Mouse (Mus musculus) neural tube, embryonic 14.5 days (tissue): Measurements from ENCODE around the gene Srcin1. TPM values are rescaled to one million over a fixed set of nuclear protein-coding genes. Genes with fewer than 3 reads are reported as not detected.

Source experiments
- ATAC-seq: fragments of 200-750 bp; cut with Nextera tagmentation; 2 replicates; pipeline ENCODE4 v1.8.0; 2017; ENCODE audit warnings: low read depth, mild to moderate bottlenecking, moderate TSS enrichment, moderate library complexity
- H3K27ac ChIP-seq: fragments of 300-500 bp; sonication (generic); 2 replicates; pipeline ENCODE4 v1.5.1; 2014; ENCODE audit warnings: low read depth, mild to moderate bottlenecking, control low read depth, low read length, moderate library complexity, mixed read lengths
- H3K27me3 ChIP-seq: fragments of 300-500 bp; sonication (generic); 2 replicates; pipeline ENCODE4 v1.6.1; 2014; ENCODE audit warnings: low read length; ENCODE audit not compliant: control insufficient read depth, insufficient read depth
- H3K36me3 ChIP-seq: fragments of 300-500 bp; sonication (generic); 2 replicates; pipeline ENCODE4 v1.6.1; 2014; ENCODE audit warnings: low read length, mixed read lengths; ENCODE audit not compliant: control insufficient read depth, insufficient read depth
- H3K4me1 ChIP-seq: fragments of 300-500 bp; sonication (generic); 2 replicates; pipeline ENCODE4 v1.6.1; 2014; ENCODE audit warnings: low read length; ENCODE audit not compliant: control insufficient read depth, insufficient read depth
- H3K4me2 ChIP-seq: fragments of 300-500 bp; sonication (generic); 2 replicates; pipeline ENCODE4 v1.6.1; 2014; ENCODE audit warnings: mild to moderate bottlenecking, low read depth, low read length, control low read depth
- H3K4me3 ChIP-seq: fragments of 300-500 bp; sonication (generic); 2 replicates; pipeline ENCODE4 v1.5.1; 2014; ENCODE audit warnings: low read depth, low read length, control low read depth, mixed read lengths
- H3K9ac ChIP-seq: fragments of 300-500 bp; sonication (generic); replicated peaks from 2 replicates; pipeline ENCODE4 v1.6.1; 2014; ENCODE audit warnings: low read depth, mild to moderate bottlenecking, control low read depth, low read length, mixed read lengths
- H3K9me3 ChIP-seq: fragments of 300-500 bp; sonication (generic); 2 replicates; pipeline ENCODE4 v1.6.1; 2016; ENCODE audit warnings: low read length; ENCODE audit not compliant: control insufficient read depth
- WGBS: fragments of 180-500 bp; shearing (Covaris S2); extraction: QIAGEN DNeasy Blood & Tissue Kit; methylation state at CpG from one replicate; pipeline ENCODE4 v1.1.7; 2014; 5-methylcytosine and 5-hydroxymethylcytosine counted together
- polyA plus RNA-seq: library from polyadenylated mRNA; unstranded; fragments of >200 nt; fragmentation: Nextera tagmentation; extraction: Ambion mirVana; gene quantifications from 2 replicates; pipeline ENCODE4 v1.2.1, GENCODE M21; 2014

The Srcin1 gene
- polyA plus RNA-seq, 1 experiment from 2014 or later: 8.1 TPM

DNA sequence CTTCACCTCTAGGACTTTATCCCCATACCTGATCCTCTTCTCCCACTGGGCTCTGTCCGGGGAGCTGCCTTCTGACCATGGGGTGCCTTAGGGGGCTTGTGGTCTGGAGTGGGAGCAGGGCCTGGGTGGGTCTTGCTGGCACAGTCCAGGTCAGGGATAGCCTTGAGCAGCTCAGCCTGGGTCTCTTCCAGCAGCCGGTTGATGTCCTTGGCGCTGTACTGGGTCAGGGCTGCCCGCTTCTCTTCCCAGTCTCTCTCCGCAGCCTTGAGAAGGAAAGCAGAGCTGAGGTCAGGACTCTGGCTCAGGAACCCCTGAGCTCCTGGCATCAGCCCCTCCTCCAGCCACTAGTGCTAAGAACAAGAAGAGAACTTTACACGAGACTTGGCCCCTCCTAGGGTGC lies 50.7 kb downstream of the Srcin1 start:
- WGBS: 90% methylated on average over 6 of the region's 6 CpGs
- H3K9ac ChIP-seq: no peak overlapping the region
- no peak overlapping the region for H3K4me2 ChIP-seq
- H3K9me3 ChIP-seq: no peaks in the 10 kb centered on the region
- H3K27ac ChIP-seq: no peak overlapping the region
- no peak; the same call in 1 of the 2 replicates for ATAC-seq
- no peaks in the 10 kb centered on the region for H3K27me3 ChIP-seq
- no peaks in the 10 kb centered on the region for H3K4me1 ChIP-seq
- peaks cover 21% of the 10 kb centered on the region for H3K36me3 ChIP-seq
- no peak overlapping the region for H3K4me3 ChIP-seq

DNA sequence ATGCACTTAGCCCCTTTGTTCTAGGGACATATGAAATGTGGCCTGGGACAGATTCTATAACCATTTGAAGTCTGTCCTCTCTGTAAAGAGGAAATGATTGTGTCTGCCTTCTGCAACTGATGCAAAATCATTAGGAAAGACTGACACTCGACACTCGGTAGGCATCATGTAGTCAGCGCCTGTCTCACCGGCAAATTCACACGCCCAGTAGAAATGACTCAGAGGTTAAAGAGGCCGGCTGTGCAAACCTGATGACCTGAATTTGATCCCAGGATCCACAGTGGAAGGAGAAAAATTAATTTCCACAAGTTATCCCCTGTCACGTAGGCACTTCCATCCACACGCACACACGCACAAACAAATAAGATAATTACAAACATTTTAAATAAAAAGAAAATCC lies 51.7 kb downstream of the Srcin1 start:
- Histone ChIP-seq H3K9me3 (no peaks in the 10 kb centered on the region), H3K4me1 (no peaks in the 10 kb centered on the region), H3K4me2 (no peak overlapping the region), H3K9ac (no peak overlapping the region), H3K4me3 (no peak overlapping the region), H3K27ac (no peak overlapping the region), H3K36me3 (peaks cover 25% of the 10 kb centered on the region), H3K27me3 (no peaks in the 10 kb centered on the region)
- WGBS: 54% methylated on average over 9 of the region's 9 CpGs
- ATAC-seq: no peak

DNA sequence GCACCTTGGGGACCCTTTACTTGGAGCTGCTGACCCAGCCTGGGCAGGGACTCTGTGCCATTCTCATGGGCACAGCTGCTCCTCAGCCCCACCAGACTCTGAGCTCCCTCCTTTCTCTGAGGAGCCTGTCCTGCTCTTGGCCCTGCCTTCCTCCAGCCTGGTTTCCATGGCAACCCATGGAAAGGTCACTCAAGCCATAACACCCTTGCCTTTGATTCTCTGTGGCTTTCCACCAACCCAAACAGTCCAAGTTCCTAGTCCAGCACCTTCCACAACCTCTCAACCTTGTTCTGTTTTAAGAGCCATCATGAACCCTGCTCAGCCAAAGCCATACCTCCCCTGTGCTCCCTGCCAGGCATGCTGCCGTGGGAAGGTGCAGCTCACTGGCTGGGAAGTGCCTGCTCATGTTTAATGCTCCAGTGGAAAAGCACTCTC lies 52.1 kb downstream of the Srcin1 start:
- WGBS: 4% methylated on average over 1 of the region's 1 CpGs
- peaks cover 30% of the 10 kb centered on the region for H3K36me3 ChIP-seq
- peak; percentile 51; the same call in 1 of the 2 replicates for ATAC-seq

DNA sequence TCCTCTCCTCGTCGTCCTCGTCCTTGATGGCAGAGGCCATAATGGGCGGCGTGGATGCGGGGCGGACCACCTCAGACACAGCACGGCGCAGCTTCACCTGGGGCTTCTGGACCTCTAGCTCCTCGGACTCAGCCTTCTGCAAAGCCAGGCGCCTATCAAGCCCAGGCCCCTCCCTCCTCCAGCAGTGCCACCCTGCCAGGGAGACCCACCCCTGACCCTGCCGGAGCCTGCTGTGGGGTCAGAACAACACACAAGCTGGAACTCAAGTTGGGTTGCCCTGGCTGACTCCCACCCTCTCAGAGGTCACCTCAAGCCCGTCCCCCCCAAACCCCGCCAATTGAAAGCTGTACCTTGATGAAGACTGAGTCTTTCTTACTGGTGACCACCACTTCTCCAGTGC lies 52.9 kb downstream of the Srcin1 start:
- H3K9me3 ChIP-seq: no peaks in the 10 kb centered on the region
- H3K4me1 ChIP-seq: no peaks in the 10 kb centered on the region
- no peak overlapping the region for H3K9ac ChIP-seq
- WGBS: 87% methylated on average over 14 of the region's 14 CpGs
- ATAC-seq: no peak
- no peak overlapping the region for H3K27ac ChIP-seq
- no peak overlapping the region for H3K4me3 ChIP-seq
- no peak overlapping the region for H3K4me2 ChIP-seq
- H3K36me3 ChIP-seq: peaks cover 37% of the 10 kb centered on the region
- H3K27me3 ChIP-seq: no peaks in the 10 kb centered on the region

More for the DNA sequence above, 52.1 kb downstream of the Srcin1 start:
- Histone ChIP-seq H3K4me2 (no peak overlapping the region), H3K4me1 (no peaks in the 10 kb centered on the region), H3K27ac (no peak overlapping the region), H3K9me3 (no peaks in the 10 kb centered on the region), H3K4me3 (no peak overlapping the region), H3K27me3 (no peaks in the 10 kb centered on the region), H3K9ac (no peak overlapping the region)

DNA sequence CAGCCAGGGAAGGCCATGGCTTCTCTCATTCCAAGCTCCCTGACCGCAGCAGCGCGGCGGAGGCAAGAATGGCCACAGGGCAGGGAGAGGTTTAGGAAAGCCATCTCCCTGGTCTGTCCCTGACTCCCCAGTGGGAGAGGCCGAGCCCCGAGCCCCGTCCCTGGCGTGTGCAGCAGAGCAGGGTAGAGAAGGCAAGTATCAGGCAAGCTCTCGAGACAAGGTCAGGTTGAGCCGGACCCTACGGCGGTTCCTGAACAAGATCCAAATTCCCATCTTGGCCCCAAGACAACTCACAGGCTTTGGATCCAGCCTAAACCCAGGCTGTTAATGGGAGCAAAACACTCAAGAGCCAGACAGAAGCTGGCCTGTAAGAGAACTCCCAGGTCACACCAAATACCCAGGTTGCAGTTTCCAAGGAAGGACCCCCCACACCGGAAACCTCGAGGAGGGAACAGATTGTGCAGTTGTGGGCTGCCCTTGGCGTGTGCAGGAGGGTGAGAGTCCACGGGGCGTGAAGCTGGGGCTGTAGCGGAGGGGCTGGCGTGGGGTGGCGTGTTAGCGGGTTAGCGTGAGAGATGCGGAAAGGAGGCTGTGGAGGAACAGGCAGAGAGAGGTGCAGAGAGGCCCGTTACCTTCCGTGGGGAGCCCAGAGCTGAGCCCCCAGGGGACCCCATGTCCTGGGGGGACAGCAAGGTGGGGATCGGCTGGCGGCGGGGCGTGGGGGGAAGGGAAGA lies 54.1 kb downstream of the Srcin1 start:
- 86% methylated on average over 29 of the region's 29 CpGs for WGBS
- Histone ChIP-seq H3K27ac (no peak overlapping the region), H3K9ac (no peak overlapping the region), H3K4me1 (no peaks in the 10 kb centered on the region), H3K9me3 (no peaks in the 10 kb centered on the region), H3K27me3 (no peaks in the 10 kb centered on the region), H3K36me3 (peaks cover 41% of the 10 kb centered on the region), H3K4me2 (no peak overlapping the region), H3K4me3 (no peak overlapping the region)
- no peak for ATAC-seq

DNA sequence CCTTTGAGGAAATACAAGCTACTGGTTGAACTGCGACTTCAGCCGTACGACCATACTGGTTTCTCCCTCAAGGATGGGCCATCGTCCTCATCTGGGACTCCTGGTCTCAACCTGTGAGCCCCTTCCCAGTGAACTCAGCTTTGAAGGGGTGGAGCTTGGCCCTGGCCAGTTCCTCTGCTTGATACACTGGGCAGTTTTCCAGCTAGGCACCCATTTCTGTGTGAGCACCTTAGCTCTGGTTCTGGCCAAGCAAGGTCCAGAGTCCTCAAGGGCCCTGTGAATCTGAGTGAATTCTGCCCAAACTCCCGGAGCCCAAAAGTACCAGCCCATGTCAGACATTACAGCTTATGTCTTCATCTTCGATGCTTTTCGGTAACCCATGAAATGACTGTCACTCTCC lies 55.4 kb downstream of the Srcin1 start:
- Histone ChIP-seq H3K9ac (no peak overlapping the region), H3K27me3 (no peaks in the 10 kb centered on the region), H3K4me2 (no peak overlapping the region), H3K9me3 (no peaks in the 10 kb centered on the region), H3K4me3 (no peak overlapping the region), H3K4me1 (no peaks in the 10 kb centered on the region), H3K27ac (no peak overlapping the region), H3K36me3 (peaks cover 45% of the 10 kb centered on the region)
- ATAC-seq: no peak
- WGBS: 93% methylated on average over 7 of the region's 7 CpGs

DNA sequence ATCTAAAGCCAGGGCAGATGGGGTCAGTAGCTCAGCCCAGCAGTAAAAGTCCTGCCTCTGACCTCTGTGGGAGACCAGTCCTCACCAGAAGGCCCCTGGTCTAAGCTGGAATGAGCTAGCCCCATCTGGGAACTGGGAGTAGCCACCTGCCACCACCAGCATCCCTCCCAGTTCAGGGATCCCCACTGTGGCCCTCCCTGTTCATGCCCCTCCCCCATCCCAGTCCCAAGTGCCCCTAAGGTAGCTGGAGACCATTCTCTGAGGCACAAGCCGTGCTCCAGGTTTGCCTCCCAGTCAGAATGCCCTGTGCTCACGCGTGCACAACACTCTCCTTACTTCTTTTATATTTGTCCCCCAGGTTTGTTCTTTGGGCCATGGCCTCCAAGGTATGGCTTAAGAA lies 62.9 kb downstream of the Srcin1 start:
- 79% methylated on average over 3 of the region's 3 CpGs for WGBS
- Histone ChIP-seq H3K9me3 (no peaks in the 10 kb centered on the region), H3K36me3 (peaks cover 12% of the 10 kb centered on the region), H3K27me3 (no peaks in the 10 kb centered on the region), H3K4me3 (no peak overlapping the region), H3K4me2 (no peak overlapping the region), H3K4me1 (peaks cover 5% of the 10 kb centered on the region; the same call in 1 of the 2 replicates), H3K9ac (no peak overlapping the region), H3K27ac (no peak overlapping the region)
- ATAC-seq: no peak

DNA sequence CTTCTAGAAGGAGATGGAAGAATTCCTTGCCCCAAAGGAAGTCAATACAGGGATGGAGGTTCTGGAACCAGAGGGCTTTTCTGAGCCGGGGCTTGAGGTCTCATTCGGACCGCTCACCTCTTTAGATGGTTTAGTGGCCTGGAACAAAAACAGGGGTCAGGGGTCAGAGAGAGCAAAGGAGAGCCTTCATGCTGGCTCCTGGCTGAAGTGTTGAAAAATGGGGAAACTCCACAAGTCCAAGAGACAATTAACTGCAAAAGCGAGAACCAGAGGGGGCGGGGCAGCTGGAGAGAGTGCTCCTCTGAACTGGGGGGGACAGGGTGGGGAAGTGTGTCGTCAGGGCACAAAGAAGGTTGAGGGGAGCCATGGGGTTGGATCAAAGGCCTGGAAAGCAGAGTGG lies 63.5 kb downstream of the Srcin1 start:
- no peak overlapping the region for H3K4me2 ChIP-seq
- WGBS: 24% methylated on average over 6 of the region's 6 CpGs
- peaks cover 9% of the 10 kb centered on the region; the same call in 1 of the 2 replicates for H3K36me3 ChIP-seq

DNA sequence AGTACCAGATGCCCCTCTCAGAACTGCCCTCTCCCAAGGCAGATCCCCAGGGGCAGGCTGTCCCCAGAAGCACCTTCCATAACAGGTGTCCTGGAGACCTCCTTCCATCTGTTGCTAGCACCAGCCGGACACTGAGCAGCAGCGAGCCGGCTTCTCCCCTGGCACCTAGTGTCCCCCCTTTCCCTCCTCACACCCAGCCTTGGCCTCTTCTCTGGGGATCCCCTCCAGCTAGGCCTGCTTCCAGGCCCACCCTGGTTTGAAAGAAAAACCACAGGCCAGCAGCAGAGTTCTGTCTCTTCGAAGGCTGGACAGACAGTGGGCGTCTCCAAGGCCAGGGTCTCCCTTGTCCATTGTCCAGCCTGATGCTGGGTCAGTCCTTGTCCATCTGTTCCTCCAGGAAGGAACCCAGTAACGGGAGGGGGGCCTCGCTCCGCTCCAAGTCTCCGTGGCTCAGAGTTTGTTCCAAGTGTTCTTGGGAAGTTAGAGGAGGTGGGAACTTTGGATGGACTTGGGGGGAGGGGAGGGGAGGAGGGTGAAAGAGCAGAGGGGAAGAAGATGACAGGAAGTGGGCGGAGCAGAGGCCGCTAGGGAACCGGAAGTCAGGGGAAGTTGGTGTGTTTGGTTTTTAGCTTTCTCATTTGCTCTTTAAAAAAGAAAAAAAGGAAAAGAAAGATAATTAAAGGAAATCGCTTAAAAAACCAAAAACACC lies 64.2 kb downstream of the Srcin1 start:
- no peak for ATAC-seq
- 56% methylated on average over 13 of the region's 13 CpGs for WGBS
- H3K27me3 ChIP-seq: no peaks in the 10 kb centered on the region
- no peak overlapping the region for H3K4me2 ChIP-seq
- peaks cover 9% of the 10 kb centered on the region; the same call in 1 of the 2 replicates for H3K36me3 ChIP-seq
- H3K9ac ChIP-seq: no peak overlapping the region
- no peaks in the 10 kb centered on the region for H3K9me3 ChIP-seq
- no peak overlapping the region for H3K4me3 ChIP-seq
- peaks cover 5% of the 10 kb centered on the region; the same call in 1 of the 2 replicates for H3K4me1 ChIP-seq
- H3K27ac ChIP-seq: no peak overlapping the region

More for the DNA sequence above, 63.5 kb downstream of the Srcin1 start:
- no peaks in the 10 kb centered on the region for H3K27me3 ChIP-seq
- H3K9ac ChIP-seq: no peak overlapping the region
- no peak for ATAC-seq
- peaks cover 5% of the 10 kb centered on the region; the same call in 1 of the 2 replicates for H3K4me1 ChIP-seq
- H3K9me3 ChIP-seq: no peaks in the 10 kb centered on the region
- no peak overlapping the region for H3K27ac ChIP-seq
- no peak overlapping the region for H3K4me3 ChIP-seq
